Mouse (Mus musculus) hematopoietic stem cell, adult 5-6 weeks (primary cell): ENCODE results near the gene Plcxd2. TPM values are rescaled to one million over a fixed set of nuclear protein-coding genes. Genes with fewer than 3 reads are reported as not detected.

Experiments used
- ATAC-seq, 2 experiments: fragments of 125-278 bp in 1 of 2; replicated peaks in 1 of 2; 2 replicates each; pipeline ENCODE4 v1.8.0; 2016 to 2017; ENCODE audit warnings: inconsistent platforms in 2 of 2, mild to moderate bottlenecking in 2 of 2, moderate number of reproducible peaks in 2 of 2, low read depth in 1 of 2, moderate TSS enrichment in 1 of 2; ENCODE audit not compliant: low FRiP score in 2 of 2, poor library complexity in 2 of 2, severe bottlenecking in 2 of 2, insufficient read depth in 1 of 2, low TSS enrichment in 1 of 2
- total RNA-seq: library from RNA; stranded (forward); fragments of 172-1452, 232-1000 nt; gene quantifications from 2 replicates; pipeline ENCODE4 v1.2.3, GENCODE M21; 2017

Plcxd2 gene
- total RNA-seq: 4.5 and 7.4 TPM in 2 replicates

DNA sequence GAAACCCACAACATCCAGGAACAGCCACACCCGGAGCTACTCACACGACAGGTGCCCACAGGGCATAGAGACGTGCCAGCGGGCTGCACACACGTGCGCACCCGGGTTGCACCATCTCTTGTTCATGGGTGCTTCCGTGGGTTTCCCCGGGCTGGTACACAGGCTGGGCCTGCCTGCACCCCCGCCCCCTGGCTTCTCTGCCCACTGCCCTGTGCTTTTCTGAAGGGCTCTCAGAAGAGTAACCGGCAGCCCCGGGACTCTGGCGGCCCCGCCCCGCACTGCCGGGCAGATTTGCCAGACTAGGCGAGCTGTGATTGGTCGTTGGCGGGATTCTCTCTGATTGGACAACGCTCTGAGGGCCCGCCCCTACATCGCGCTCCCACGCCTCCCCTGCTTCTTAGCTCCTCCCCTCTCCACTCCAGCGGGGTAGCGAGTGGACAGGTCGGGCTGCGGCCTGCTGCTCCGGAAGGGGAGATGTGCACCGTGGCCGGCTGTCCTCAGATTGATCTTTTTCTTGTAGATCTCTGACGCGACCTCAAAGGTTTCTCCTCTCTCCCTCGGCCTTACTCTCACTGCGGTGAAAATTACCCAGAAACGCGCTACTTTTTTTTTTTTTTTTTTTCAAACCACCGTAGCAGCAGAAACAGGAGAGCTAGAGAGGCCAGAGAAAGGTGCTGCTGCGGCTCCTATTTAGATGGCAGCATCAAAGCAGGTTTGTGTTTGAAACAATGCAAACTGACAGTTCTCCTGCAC lies at the start of gene Plcxd2:
Plcxd2 (minus strand) TSS at position 66 of the 753 bp plus-strand sequence.
- peak; percentile 98 for ATAC-seq

- ATAC-seq: no peak
Measured at GRCm38 (mm10) chr16:46046906-46047305, 36.9 kb upstream of the Plcxd2 start.

GRCm38 (mm10) chr16:46036261-46036660 lies 26.2 kb upstream of the Plcxd2 start:
- no peak for ATAC-seq

DNA sequence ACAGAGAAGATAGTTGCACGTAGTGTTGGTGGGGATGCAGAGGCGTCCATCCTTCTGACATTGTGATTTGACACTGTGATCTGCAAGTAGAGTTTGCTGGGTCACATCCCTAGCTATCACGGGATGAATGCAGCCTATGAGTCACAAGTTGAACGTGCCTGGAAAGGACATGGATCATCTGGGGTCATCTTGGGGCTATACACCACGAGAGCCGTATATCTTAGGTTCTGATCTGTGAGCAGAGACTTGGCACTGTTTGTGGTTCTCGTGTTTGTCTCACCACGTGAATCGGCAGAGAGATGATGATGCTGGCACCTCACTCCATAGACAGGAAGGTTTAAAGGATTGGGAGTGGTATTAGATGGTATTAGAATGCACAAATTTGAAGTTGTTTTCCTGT lies 23.9 kb upstream of the Plcxd2 start:
- no peak for ATAC-seq

DNA sequence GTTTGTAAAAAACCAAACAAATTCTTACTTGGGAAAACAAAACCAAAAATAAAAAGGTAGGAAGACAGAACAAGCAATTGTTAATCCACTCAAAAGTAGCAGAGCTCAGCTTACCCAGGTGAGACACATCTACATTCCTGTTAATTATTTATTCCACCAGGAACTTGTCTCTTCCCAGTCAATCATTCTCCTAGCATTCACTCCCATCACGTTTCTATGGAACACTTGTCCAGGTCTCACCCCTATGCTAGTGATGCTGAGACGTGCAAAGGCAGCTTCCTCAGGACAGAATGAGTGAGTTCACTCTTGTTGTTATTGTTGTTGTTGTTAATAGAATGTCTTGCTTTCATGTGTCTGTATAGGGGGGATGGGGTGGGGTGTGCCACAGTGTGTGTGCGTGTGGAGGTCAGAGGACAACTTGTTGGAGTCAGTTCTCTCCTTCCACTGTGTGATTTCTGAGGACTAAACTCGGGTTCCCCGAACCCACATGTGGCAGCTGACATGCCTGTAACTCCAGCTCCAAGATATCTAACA lies 13.0 kb upstream of the Plcxd2 start:
- ATAC-seq: no peak

GRCm38 (mm10) chr16:46022189-46022928 lies 12.3 kb upstream of the Plcxd2 start:
- peak; percentile 91 to 92 for ATAC-seq

DNA sequence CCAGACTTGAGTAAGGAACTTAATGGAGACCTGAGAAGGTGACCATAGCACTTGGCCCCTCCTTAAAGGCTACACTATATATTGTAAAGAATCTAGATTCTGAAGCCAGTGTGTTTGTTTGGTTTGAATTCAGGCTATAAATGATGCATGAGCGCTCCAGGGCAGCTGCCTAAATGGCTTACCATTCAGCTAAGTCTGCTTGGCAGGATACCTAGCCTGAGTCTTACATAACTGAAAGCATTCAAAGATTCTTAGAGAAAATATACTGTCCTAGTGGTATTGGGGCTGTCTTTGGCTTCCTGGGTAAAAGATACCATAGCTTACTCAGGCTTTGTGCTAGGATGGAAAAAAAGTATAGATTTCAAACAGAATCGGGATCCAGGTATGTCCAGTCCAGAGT lies 11.3 kb upstream of the Plcxd2 start:
- no peak for ATAC-seq

- no peak for ATAC-seq
Measured at GRCm38 (mm10) chr16:46020396-46020795, 10.4 kb upstream of the Plcxd2 start.

DNA sequence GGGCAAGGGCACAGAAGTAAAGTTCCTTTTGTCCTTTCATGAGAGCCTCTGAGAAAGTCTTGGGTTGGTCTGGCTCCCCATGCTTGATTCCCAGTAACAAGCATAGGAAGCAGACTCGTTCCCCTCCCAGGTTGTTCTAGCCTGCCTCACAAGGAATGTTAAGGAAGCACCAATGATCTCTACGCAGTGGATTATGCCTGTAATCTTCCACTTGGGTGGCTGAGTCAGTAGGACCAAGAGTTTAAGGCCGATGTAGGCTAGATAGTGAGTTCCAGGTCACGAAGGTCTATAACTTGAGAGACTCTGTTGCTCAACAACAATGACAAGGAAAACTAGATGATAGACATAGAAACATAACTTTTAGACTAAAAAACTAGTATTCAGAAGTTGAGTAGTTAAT lies 9.8 kb upstream of the Plcxd2 start:
- ATAC-seq: no peak

- no peak for ATAC-seq
Measured at GRCm38 (mm10) chr16:46019359-46019758, 9.3 kb upstream of the Plcxd2 start.

DNA sequence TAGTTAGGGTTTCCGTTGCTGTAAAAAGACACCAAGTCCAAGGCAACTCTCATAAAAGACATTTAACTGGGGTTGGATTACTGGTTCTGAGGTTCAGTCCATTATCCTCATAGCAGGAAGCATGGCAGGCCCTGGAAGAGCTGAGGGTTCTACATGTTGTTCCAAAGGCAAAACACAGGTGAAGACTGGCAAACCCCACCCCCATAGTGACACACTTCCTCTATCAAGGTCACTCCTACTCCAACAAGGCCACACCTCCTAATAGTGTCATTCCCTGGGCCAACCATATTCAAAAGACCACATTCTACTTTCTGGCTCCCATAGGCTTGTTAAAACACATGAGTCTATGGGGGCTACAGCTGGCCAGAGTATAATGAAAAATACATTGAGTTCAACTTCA lies 1.7 kb upstream of the Plcxd2 start:
- ATAC-seq: no peak

DNA sequence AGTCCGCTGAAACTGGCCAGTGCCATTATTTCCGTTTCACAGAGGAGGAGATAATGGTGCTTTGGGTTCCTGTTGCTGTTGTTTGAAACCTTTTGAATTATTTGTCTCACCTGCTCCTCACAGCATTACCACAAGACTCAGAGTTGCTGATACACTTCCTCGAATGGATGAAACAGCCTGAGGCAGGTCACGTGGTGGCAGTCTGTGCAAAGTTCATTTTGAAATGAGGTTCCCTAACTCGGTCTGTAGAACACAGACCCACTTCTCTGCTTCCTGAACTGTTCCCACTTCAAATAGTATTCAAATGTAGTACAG lies 845 bp upstream of the Plcxd2 start:
- ATAC-seq: peak in 1 of 2 experiments; percentile 23; a peak in 1 of 4 replicates

GRCm38 (mm10) chr16:46009717-46010116 lies 301 bp downstream of the Plcxd2 start:
- peak in 1 of 2 experiments; percentile 2; a peak in 3 of 4 replicates for ATAC-seq

- no peak for ATAC-seq
Measured at GRCm38 (mm10) chr16:46008766-46009165, 1.3 kb downstream of the Plcxd2 start.

GRCm38 (mm10) chr16:46008036-46008605 lies 1.9 kb downstream of the Plcxd2 start:
- ATAC-seq: no peak

DNA sequence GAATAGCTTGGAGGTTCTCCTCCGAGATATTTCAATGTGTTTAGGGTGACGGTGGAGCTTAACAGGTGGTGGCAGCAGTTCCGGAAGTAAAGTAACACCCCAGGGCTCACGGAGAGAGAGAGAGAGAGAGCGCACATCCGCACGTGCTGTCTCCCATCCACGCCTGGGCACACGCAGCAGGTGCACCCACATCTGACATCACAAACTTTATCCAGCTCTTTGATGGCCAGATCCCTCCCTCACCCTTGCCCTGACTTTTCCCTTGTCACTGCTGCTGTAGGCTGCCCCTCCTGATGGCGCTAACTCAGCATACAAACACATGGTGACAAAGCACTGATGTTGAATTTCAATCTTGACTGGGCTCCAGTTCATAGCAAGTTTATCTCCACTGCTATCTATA lies 3.8 kb downstream of the Plcxd2 start:
- ATAC-seq: no peak

DNA sequence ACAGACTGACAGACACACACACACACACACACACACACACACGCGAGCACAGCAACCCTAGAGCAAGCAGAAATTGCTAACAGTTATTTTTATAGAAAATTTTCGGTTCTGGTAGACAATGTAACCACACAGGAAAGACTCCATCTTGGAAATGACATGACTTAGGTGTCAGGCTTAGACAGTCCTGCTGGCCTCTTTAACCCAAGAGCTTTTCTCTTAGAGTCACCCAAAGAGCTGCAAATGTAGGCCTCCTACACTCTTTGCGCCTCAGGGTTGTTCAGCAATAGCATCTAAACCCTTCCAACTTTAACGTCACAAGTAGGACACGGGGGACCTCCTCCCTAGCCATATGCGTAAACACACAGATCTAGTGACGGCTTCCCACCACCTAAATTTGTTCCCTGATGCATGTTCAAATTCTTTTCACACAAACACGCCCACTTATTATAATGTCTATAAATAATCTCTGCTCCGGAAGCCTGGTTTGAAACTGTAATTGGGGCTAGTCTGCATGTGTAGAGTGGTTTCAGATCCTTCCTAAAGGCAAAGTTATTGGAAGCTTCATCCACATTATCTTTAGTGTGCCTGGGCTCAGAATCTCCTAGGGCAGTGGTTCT lies 8.4 kb downstream of the Plcxd2 start:
- peak; percentile 58 to 68 for ATAC-seq

DNA sequence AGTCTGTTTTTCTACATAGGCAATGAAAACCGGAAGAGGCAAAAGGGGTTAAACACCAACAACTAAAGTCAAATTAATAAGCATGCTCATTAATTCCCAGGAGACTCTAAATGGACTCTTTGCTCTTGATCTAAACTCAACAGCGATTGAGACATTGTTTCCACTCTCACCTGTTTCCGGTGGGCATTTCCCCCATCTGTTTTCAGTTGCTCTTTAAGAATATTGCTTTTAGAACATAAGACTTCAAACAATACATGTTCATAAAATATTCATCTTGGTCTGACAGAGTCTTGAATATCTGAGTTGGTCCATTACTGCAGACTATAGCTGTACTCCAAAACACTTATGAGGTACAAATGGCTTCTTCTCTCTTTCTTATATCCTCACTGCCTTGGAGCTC lies 9.0 kb downstream of the Plcxd2 start:
- no peak; a peak in 1 of 4 replicates for ATAC-seq
